Mouse (Mus musculus): ENCODE measurements at regions not wholly inside any gene's neighbourhood (a gene's known extent, or its start where the extent isn't known, plus 50 kb on each side); places are given as distances from the start of the nearest gene placed in this dataset.

DNA sequence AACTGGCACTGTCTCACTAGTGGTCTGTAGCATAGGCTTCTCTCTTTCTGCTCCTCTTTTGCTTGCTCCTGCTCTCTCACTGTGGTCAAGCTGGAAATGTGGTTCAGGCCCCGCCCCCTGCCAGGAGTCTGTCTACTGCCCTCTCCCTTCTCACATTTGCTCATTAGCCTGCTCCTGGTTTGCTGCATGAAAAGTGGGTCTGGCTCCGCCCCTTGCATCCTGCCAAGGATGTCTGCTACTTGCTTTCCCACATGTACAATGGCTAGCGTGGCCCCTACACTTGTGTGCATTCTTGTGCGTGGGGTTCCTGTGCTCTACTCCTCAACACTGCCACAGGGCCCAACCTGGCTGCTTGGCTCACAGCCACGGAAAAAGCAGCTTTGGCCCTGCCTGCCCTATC, 326.7 kb upstream of the Chrm3 start:
- no peak overlapping the region for H3K4me2 ChIP-seq (ENCODE audit: low read depth, low read length)
- peak; percentile 36 for ATAC-seq (ENCODE audit: low read depth)
- H3K4me1 ChIP-seq (replicated peaks; ENCODE audit: control insufficient read depth, insufficient read depth, low read length): no peaks in the 10 kb centered on the region
- H3K27ac ChIP-seq (ENCODE audit: low read length): no peak overlapping the region
- H3K27me3 ChIP-seq (ENCODE audit: control insufficient read depth, insufficient read depth, low read depth, low read length): no peaks in the 10 kb centered on the region
- 61% methylated on average over 5 of the region's 5 CpGs for WGBS
- no peak overlapping the region for H3K4me3 ChIP-seq (ENCODE audit: low read length)
- H3K9ac ChIP-seq (ENCODE audit: low read length): no peak overlapping the region
- H3K9me3 ChIP-seq (ENCODE audit: control insufficient read depth, low read length): no peaks in the 10 kb centered on the region
- no peaks in the 10 kb centered on the region for H3K36me3 ChIP-seq (ENCODE audit: control insufficient read depth, insufficient read depth, low read length)

- H3K27me3 ChIP-seq (ENCODE audit: control insufficient read depth, insufficient read depth, low read depth, low read length): no peaks in the 10 kb centered on the region
- 37% methylated on average over 2 of the region's 2 CpGs for WGBS
- ATAC-seq (ENCODE audit: low read depth): peak; percentile 51; the same call in 1 of the 2 replicates
Measured at GRCm38 (mm10) chr13:10654086-10654422, 293.4 kb upstream of the Chrm3 start.

DNA sequence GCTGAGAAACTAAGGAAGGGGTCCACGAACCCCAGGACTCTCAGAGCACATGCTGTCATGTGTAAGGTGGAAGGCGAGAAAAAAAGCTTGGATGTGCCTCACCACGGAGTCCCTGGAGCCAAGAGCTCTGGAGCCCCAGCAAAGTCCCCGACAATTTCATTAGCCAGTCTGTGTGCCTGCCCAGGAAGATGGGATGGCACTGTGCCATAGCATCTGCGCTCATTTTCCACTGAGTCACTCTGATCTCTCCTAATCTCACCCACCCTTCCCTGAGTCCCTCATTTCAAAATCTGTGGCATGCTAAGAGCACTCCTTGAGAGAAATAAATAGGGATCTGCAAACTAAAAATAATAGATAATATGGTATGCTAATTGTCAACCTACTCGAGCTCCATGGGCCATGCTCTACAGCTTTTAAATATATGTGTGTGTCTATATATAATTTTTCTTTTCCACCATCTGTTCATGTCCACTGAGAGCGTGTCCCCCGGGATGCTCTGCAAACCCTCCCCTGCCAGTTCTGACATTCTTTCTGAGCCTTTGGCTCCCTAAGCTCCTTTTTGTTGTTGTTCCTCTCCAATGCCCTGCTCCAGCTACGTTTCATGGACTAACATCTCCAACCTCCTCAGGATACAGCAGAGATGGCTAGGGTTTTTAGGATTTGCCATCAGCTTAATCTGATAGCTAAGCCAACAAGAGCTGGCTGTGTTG, 292.9 kb upstream of the Chrm3 start:
- WGBS: 51% methylated on average over 9 of the region's 9 CpGs
- H3K4me2 ChIP-seq (ENCODE audit: low read depth, low read length): no peak overlapping the region
- no peaks in the 10 kb centered on the region for H3K9me3 ChIP-seq (ENCODE audit: control insufficient read depth, low read length)
- 0 out of 2 replicates have a peak, but pooled peaks cover 3% of the 10 kb centered on the region for H3K4me1 ChIP-seq (replicated peaks; ENCODE audit: control insufficient read depth, insufficient read depth, low read length)
- no peak overlapping the region for H3K9ac ChIP-seq (ENCODE audit: low read length)
- peak; percentile 47; the same call in 1 of the 2 replicates for ATAC-seq (ENCODE audit: low read depth)
- no peak overlapping the region for H3K4me3 ChIP-seq (ENCODE audit: low read length)
- no peaks in the 10 kb centered on the region for H3K27me3 ChIP-seq (ENCODE audit: control insufficient read depth, insufficient read depth, low read depth, low read length)
- H3K36me3 ChIP-seq (ENCODE audit: control insufficient read depth, insufficient read depth, low read length): no peaks in the 10 kb centered on the region
- no peak overlapping the region for H3K27ac ChIP-seq (ENCODE audit: low read length)

More at GRCm38 (mm10) chr13:10654086-10654422, 293.4 kb upstream of the Chrm3 start:
- Histone ChIP-seq H3K4me2 (ENCODE audit: low read depth, low read length) (no peak overlapping the region), H3K4me1 (replicated peaks; ENCODE audit: control insufficient read depth, insufficient read depth, low read length) (0 out of 2 replicates have a peak, but pooled peaks cover 3% of the 10 kb centered on the region), H3K9ac (ENCODE audit: low read length) (no peak overlapping the region), H3K27ac (ENCODE audit: low read length) (no peak overlapping the region), H3K4me3 (ENCODE audit: low read length) (no peak overlapping the region), H3K36me3 (ENCODE audit: control insufficient read depth, insufficient read depth, low read length) (no peaks in the 10 kb centered on the region), H3K9me3 (ENCODE audit: control insufficient read depth, low read length) (no peaks in the 10 kb centered on the region)

DNA sequence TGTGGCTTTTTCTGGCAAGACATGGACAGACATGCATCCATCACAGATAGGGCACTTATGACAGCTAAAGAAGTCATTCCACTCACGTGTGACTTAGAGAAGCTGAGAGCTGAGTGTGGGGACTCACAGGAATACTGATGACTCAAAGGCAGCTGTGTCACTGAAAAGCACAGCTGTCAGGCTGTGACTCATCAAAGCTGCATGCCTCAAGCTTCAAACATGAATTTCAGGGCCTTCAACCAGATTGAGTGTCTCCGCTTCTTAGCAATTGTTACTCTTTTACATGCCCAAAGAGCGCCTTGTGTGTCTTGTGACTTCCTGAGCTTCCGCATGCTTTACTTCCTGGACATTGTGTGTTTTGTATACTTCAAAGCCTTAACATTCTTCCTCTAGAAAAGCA, 276.2 kb upstream of the Chrm3 start:
- H3K4me1 ChIP-seq (replicated peaks; ENCODE audit: control insufficient read depth, insufficient read depth, low read length): no peaks in the 10 kb centered on the region
- H3K27ac ChIP-seq (ENCODE audit: low read length): no peak overlapping the region
- H3K4me2 ChIP-seq (ENCODE audit: low read depth, low read length): no peak overlapping the region
- H3K27me3 ChIP-seq (ENCODE audit: control insufficient read depth, insufficient read depth, low read depth, low read length): no peaks in the 10 kb centered on the region
- H3K9me3 ChIP-seq (ENCODE audit: control insufficient read depth, low read length): no peaks in the 10 kb centered on the region
- WGBS: 47% methylated on average over 4 of the region's 4 CpGs
- no peaks in the 10 kb centered on the region for H3K36me3 ChIP-seq (ENCODE audit: control insufficient read depth, insufficient read depth, low read length)
- H3K9ac ChIP-seq (ENCODE audit: low read length): no peak overlapping the region
- H3K4me3 ChIP-seq (ENCODE audit: low read length): no peak overlapping the region
- ATAC-seq (ENCODE audit: low read depth): peak; percentile 76

DNA sequence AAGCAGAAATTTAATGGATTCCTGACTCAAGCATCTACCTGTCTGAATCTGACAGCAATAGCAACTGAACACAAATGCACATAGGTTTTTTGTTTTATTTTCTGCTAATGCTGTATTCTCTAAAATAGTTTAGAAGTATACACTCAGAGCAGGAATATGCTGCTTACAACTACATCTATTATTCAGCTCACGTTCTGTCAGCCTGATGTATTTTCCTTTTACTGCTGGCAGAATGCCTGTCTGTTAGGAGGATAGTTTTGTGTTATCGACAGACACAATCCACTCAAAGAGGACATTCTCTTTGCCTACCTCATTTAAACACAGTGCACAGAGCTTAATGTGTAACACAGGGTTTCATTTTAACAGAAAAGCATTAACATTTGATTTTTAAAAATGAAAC, 269.8 kb upstream of the Chrm3 start:
- Histone ChIP-seq H3K4me2 (ENCODE audit: low read depth, low read length) (no peak overlapping the region), H3K27me3 (ENCODE audit: control insufficient read depth, insufficient read depth, low read depth, low read length) (no peaks in the 10 kb centered on the region), H3K9me3 (ENCODE audit: control insufficient read depth, low read length) (no peaks in the 10 kb centered on the region), H3K36me3 (ENCODE audit: control insufficient read depth, insufficient read depth, low read length) (no peaks in the 10 kb centered on the region), H3K27ac (ENCODE audit: low read length) (no peak overlapping the region), H3K4me1 (replicated peaks; ENCODE audit: control insufficient read depth, insufficient read depth, low read length) (no peaks in the 10 kb centered on the region), H3K9ac (ENCODE audit: low read length) (no peak overlapping the region), H3K4me3 (ENCODE audit: low read length) (no peak overlapping the region)
- 43% methylated on average over 2 of the region's 2 CpGs for WGBS
- ATAC-seq (ENCODE audit: low read depth): no peak

DNA sequence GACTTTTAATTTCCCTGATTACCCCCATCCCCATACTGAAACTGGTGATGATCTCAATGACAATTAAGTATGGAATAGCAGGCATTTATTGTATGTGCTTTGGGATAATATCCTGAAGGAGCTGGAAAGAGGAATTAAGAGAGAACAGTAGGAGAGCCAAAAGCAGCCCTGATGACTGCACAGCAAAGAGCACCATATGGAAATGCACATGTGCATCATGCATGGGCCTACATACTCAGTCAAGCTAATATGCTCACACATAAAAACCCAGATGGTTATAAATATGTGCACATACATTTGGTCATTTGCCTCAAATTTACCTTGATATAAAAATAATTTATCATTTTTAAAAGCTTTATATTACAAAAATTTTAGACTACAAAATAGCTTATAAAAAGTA, 259.0 kb upstream of the Chrm3 start:
- Histone ChIP-seq H3K9ac (ENCODE audit: low read length) (no peak overlapping the region), H3K9me3 (ENCODE audit: control insufficient read depth, low read length) (no peaks in the 10 kb centered on the region), H3K4me3 (ENCODE audit: low read length) (no peak overlapping the region), H3K4me1 (replicated peaks; ENCODE audit: control insufficient read depth, insufficient read depth, low read length) (no peaks in the 10 kb centered on the region), H3K27ac (ENCODE audit: low read length) (no peak overlapping the region), H3K27me3 (ENCODE audit: control insufficient read depth, insufficient read depth, low read depth, low read length) (no peaks in the 10 kb centered on the region), H3K36me3 (ENCODE audit: control insufficient read depth, insufficient read depth, low read length) (no peaks in the 10 kb centered on the region), H3K4me2 (ENCODE audit: low read depth, low read length) (no peak overlapping the region)
- ATAC-seq (ENCODE audit: low read depth): no peak

DNA sequence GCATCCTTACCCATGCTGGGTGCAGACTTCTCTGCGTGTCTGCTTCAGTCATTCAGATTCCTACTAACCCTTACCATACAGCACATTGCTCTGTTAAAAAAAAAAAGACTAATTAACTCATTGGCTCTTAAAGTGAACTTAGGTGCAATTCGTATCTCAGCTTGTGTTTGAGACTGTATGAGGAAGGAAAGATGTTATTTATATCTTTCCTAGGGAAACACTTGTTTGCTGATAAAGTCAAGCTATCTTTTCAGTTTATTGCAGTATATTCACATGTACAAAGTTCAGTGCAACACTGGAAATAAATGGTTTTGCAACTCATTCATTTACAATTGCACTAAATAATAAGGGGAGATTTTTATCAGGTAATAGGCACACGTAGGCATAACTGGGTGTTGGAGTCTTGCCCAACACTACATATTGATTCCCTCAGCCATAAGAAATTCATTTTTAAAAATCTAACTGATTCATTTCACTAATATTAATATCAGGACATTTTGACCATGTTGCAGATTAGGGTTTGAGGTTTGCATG, 257.8 kb upstream of the Chrm3 start:
- Histone ChIP-seq H3K4me3 (ENCODE audit: low read length) (no peak overlapping the region), H3K4me1 (replicated peaks; ENCODE audit: control insufficient read depth, insufficient read depth, low read length) (no peaks in the 10 kb centered on the region), H3K36me3 (ENCODE audit: control insufficient read depth, insufficient read depth, low read length) (no peaks in the 10 kb centered on the region), H3K4me2 (ENCODE audit: low read depth, low read length) (no peak overlapping the region), H3K27me3 (ENCODE audit: control insufficient read depth, insufficient read depth, low read depth, low read length) (no peaks in the 10 kb centered on the region), H3K27ac (ENCODE audit: low read length) (no peak overlapping the region), H3K9ac (ENCODE audit: low read length) (no peak overlapping the region), H3K9me3 (ENCODE audit: control insufficient read depth, low read length) (no peaks in the 10 kb centered on the region)
- WGBS: 60% methylated on average over 3 of the region's 3 CpGs
- no peak for ATAC-seq (ENCODE audit: low read depth)

- no peaks in the 10 kb centered on the region for H3K9me3 ChIP-seq (ENCODE audit: control insufficient read depth, low read length)
- no peak for ATAC-seq (ENCODE audit: low read depth)
Measured at GRCm38 (mm10) chr13:10574951-10575350, 214.3 kb upstream of the Chrm3 start.

DNA sequence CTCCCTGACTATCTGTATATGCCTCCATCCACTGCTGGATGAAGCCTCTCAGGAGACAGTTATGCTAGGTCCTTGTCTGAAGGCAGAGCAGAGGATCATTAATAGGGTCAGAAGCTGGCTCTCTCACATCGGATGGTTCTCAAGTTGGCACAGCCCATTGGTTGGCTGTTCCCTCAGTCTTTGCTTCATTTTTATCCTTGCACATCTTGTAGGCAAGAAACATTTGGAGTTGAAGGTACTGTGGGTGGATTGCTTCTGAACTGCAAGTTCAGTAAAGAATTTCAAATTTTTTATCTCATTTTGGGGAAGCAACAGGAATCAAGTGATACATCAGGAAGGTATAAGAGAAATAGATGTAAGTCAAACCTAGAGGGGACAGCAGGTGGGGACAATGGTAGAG, 206.2 kb upstream of the Chrm3 start:
- Histone ChIP-seq H3K27ac (ENCODE audit: low read length) (no peak overlapping the region), H3K4me3 (ENCODE audit: low read length) (no peak overlapping the region), H3K9me3 (ENCODE audit: control insufficient read depth, low read length) (no peaks in the 10 kb centered on the region), H3K4me2 (ENCODE audit: low read depth, low read length) (no peak overlapping the region), H3K27me3 (ENCODE audit: control insufficient read depth, insufficient read depth, low read depth, low read length) (no peaks in the 10 kb centered on the region), H3K9ac (ENCODE audit: low read length) (no peak overlapping the region), H3K4me1 (replicated peaks; ENCODE audit: control insufficient read depth, insufficient read depth, low read length) (no peaks in the 10 kb centered on the region), H3K36me3 (ENCODE audit: control insufficient read depth, insufficient read depth, low read length) (no peaks in the 10 kb centered on the region)
- ATAC-seq (ENCODE audit: low read depth): no peak
- WGBS: 91% methylated on average over 1 of the region's 1 CpGs

More at GRCm38 (mm10) chr13:10574951-10575350, 214.3 kb upstream of the Chrm3 start:
- H3K9ac ChIP-seq (ENCODE audit: low read length): no peak overlapping the region
- no peak overlapping the region for H3K27ac ChIP-seq (ENCODE audit: low read length)
- WGBS: 84% methylated on average over 5 of the region's 5 CpGs
- no peaks in the 10 kb centered on the region for H3K36me3 ChIP-seq (ENCODE audit: control insufficient read depth, insufficient read depth, low read length)
- no peaks in the 10 kb centered on the region for H3K4me1 ChIP-seq (replicated peaks; ENCODE audit: control insufficient read depth, insufficient read depth, low read length)
- no peak overlapping the region for H3K4me3 ChIP-seq (ENCODE audit: low read length)
- H3K4me2 ChIP-seq (ENCODE audit: low read depth, low read length): no peak overlapping the region
- H3K27me3 ChIP-seq (ENCODE audit: control insufficient read depth, insufficient read depth, low read depth, low read length): no peaks in the 10 kb centered on the region
